Mouse (Mus musculus) neural tube, postnatal 0 days (tissue): ENCODE measurements around the gene Ctsk. TPM values are rescaled to one million over a fixed set of nuclear protein-coding genes. Genes with fewer than 3 reads are reported as not detected.

Source experiments
- polyA plus RNA-seq: library from polyadenylated mRNA; unstranded; fragments of >200 nt; fragmentation: Nextera tagmentation; extraction: Ambion mirVana; gene quantifications from 2 replicates; pipeline ENCODE4 v1.2.1, GENCODE M21; 2015

Gene Ctsk
- 15.4 and 31.3 TPM in 2 replicates for polyA plus RNA-seq

GRCm38 (mm10) chr3:95499024-95499423, at the start of gene Ctsk:
Gene Ctsk (plus strand): TSS chr3:95499256.

GRCm38 (mm10) chr3:95526622-95527211, 27.7 kb downstream of the Ctsk start, which contains the start of gene Ctss:
Gene Ctss (plus strand): TSS chr3:95526786.

Other genes with a start within 250 kb of the Ctsk start
- not detected in 2 replicates for gene Bnipl, start 248.1 kb upstream of the Ctsk start, polyA plus RNA-seq
- gene Mindy1, start 217.9 kb upstream of the Ctsk start, polyA plus RNA-seq: 31.0 and 32.1 TPM in 2 replicates
- gene Prune1, start 217.2 kb upstream of the Ctsk start, polyA plus RNA-seq: 47.1 and 55.4 TPM in 2 replicates
- 0.28 TPM in 2 replicates for gene Anxa9, start 192.1 kb upstream of the Ctsk start, polyA plus RNA-seq
- gene Cers2, start 184.5 kb upstream of the Ctsk start, polyA plus RNA-seq: 84.8 and 88.4 TPM in 2 replicates
- 22.5 and 24.6 TPM in 2 replicates for gene Setdb1, start 142.1 kb upstream of the Ctsk start, polyA plus RNA-seq
- not detected in 2 replicates for gene 4930558C23Rik, start 96.4 kb upstream of the Ctsk start, polyA plus RNA-seq
- gene Arnt, start 64.9 kb upstream of the Ctsk start, polyA plus RNA-seq: 9.4 and 10.5 TPM in 2 replicates
- 38.5 and 40.3 TPM in 2 replicates for gene Ctss, start 27.5 kb downstream of the Ctsk start, polyA plus RNA-seq
- gene Hormad1, start 60.4 kb downstream of the Ctsk start, polyA plus RNA-seq: not detected in 2 replicates
- 19.0 and 20.1 TPM in 2 replicates for gene Golph3l, start 89.7 kb downstream of the Ctsk start, polyA plus RNA-seq
- gene Ensa, start 125.7 kb downstream of the Ctsk start, polyA plus RNA-seq: 125 and 136 TPM in 2 replicates
- gene Mcl1, start 159.5 kb downstream of the Ctsk start, polyA plus RNA-seq: 37.3 and 47.5 TPM in 2 replicates
- gene Adamtsl4, start 188.7 kb downstream of the Ctsk start, polyA plus RNA-seq: 3.1 TPM in 2 replicates
- 13.1 and 19.6 TPM in 2 replicates for gene Ecm1, start 240.3 kb downstream of the Ctsk start, polyA plus RNA-seq